Mouse (Mus musculus): ENCODE data around the gene Mpp2.

DNA sequence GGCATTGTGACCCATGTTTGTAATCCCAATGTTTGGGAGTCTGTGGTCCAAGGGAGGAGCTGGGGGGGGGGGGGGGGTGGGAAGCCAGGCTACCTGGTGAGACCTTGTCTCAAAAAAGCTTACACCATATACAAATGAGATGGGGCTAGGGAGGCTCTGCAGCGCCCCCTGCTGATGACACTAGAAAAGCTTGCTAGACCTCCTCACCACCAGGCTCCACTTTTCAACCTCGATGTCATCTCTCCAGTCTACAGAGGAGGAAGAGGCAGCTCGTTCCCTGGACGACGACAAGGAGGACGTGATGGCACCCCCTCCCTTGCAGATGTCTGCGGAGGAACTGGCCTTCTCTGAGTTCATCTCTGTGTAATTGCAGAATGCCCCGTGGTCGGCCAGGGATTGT is 34.5 kb downstream of the Mpp2 start:
- TF ChIP-seq CTCF (IDR thresholded peaks at IDR 0.05; ENCODE audit: low read depth) (peak; percentile 81), EP300 (IDR thresholded peaks at IDR 0.05; ENCODE audit: low read depth) (no peak)
